Mouse (Mus musculus) embryonic facial prominence, embryonic 13.5 days (tissue): ENCODE results near the gene Fuom. TPM values are rescaled to one million over a fixed set of nuclear protein-coding genes. Genes with fewer than 3 reads are reported as not detected.
"Not testable (repeated sequence)": the region's sequence is repeated elsewhere in the genome, so short reads cannot be mapped to it uniquely, and the experiment has no call there.

Source experiments
- ATAC-seq: fragments of 200-750 bp; cut with Nextera tagmentation; 2 replicates; pipeline ENCODE4 v1.8.0; 2017; ENCODE audit warnings: low read depth; ENCODE audit not compliant: insufficient number of reproducible peaks, insufficient read depth, low FRiP score, low TSS enrichment
- H3K27ac ChIP-seq: fragments of 300-500 bp; sonication (generic); 2 replicates; pipeline ENCODE4 v1.5.1; 2015; ENCODE audit warnings: moderate library complexity, mild to moderate bottlenecking, inconsistent platforms
- H3K27me3 ChIP-seq: fragments of 300-500 bp; sonication (generic); 2 replicates; pipeline ENCODE4 v1.6.1; 2015; ENCODE audit warnings: mild to moderate bottlenecking, inconsistent platforms
- H3K36me3 ChIP-seq: fragments of 300-500 bp; sonication (generic); 2 replicates; pipeline ENCODE4 v1.6.1; 2015; ENCODE audit warnings: mild to moderate bottlenecking, inconsistent platforms
- H3K4me1 ChIP-seq: fragments of 300-500 bp; sonication (generic); 2 replicates; pipeline ENCODE4 v1.6.1; 2015; ENCODE audit warnings: inconsistent platforms
- H3K4me2 ChIP-seq: fragments of 300-500 bp; sonication (generic); 2 replicates; pipeline ENCODE4 v1.6.1; 2015; ENCODE audit warnings: moderate library complexity, mild to moderate bottlenecking, inconsistent platforms
- H3K4me3 ChIP-seq: fragments of 300-500 bp; sonication (generic); 2 replicates; pipeline ENCODE4 v1.5.1; 2015; ENCODE audit warnings: mild to moderate bottlenecking, inconsistent platforms
- H3K9ac ChIP-seq: fragments of 300-500 bp; sonication (generic); 2 replicates; pipeline ENCODE4 v1.6.1; 2015; ENCODE audit warnings: mild to moderate bottlenecking, inconsistent platforms
- H3K9me3 ChIP-seq: fragments of 300-500 bp; sonication (generic); 2 replicates; pipeline ENCODE4 v1.6.1; 2016; ENCODE audit warnings: inconsistent platforms
- WGBS: fragments of 180-500 bp; shearing (Covaris S2); methylation state at CpG from one replicate; pipeline ENCODE4 v1.1.7; 2015; ENCODE audit warnings: mixed read lengths; 5-methylcytosine and 5-hydroxymethylcytosine counted together
- polyA plus RNA-seq: library from polyadenylated mRNA; unstranded; fragments of >200 nt; fragmentation: Nextera tagmentation; extraction: Ambion mirVana; gene quantifications from 2 replicates; pipeline ENCODE4 v1.2.1, GENCODE M21; 2015

Fuom gene
- 26.0 and 26.9 TPM in 2 replicates for polyA plus RNA-seq

GRCm38 (mm10) chr7:140101993-140102860, at the start of gene Fuom:
Gene Fuom, minus strand, starts transcription at chr7:140102441.
- Histone ChIP-seq H3K27ac (peak within 1 kb of the TSS; percentile 17; the same call in 1 of the 2 replicates), H3K4me2 (peak within 1 kb of the TSS; percentile 75)

GRCm38 (mm10) chr7:140144550-140144949, 42.3 kb upstream of the Fuom start:
- no peak overlapping the region for H3K27ac ChIP-seq
- no peak overlapping the region for H3K4me2 ChIP-seq
- no peaks in the 10 kb centered on the region for H3K9me3 ChIP-seq
- H3K36me3 ChIP-seq, result peaks cover 5% of the 10 kb centered on the region; the same call in 1 of the 2 replicates
- ATAC-seq, result no peak
- H3K4me3 ChIP-seq, result no peak overlapping the region
- H3K27me3 ChIP-seq, result no peaks in the 10 kb centered on the region
- H3K9ac ChIP-seq, result no peak overlapping the region
- 88% methylated on average over 4 of the region's 4 CpGs for WGBS
- H3K4me1 ChIP-seq, result no peaks in the 10 kb centered on the region

More at GRCm38 (mm10) chr7:140101993-140102860, at the start of gene Fuom:
- Histone ChIP-seq H3K9ac (peak within 1 kb of the TSS; percentile 69), H3K4me1 (peaks cover 17% of the 10 kb centered on the region), H3K36me3 (peaks cover 21% of the 10 kb centered on the region), H3K4me3 (peak within 1 kb of the TSS; percentile 46), H3K27me3 (no peaks in the 10 kb centered on the region), H3K9me3 (no peaks in the 10 kb centered on the region)
- 1% methylated on average over 30 of the region's 30 CpGs for WGBS
- ATAC-seq, result peak; percentile 87

- Histone ChIP-seq H3K4me1 (peaks cover 5% of the 10 kb centered on the region), H3K9me3 (no peaks in the 10 kb centered on the region), H3K4me3 (no peak overlapping the region), H3K27me3 (no peaks in the 10 kb centered on the region), H3K36me3 (no peaks in the 10 kb centered on the region), H3K4me2 (no peak overlapping the region), H3K27ac (no peak overlapping the region), H3K9ac (no peak overlapping the region)
- ATAC-seq, result no peak
- WGBS, result 6% methylated on average over 14 of the region's 14 CpGs
Observed at GRCm38 (mm10) chr7:140141350-140141749, 39.1 kb upstream of the Fuom start.

GRCm38 (mm10) chr7:140138021-140138310, 35.7 kb upstream of the Fuom start:
- peak overlapping the region; percentile 89 for H3K4me2 ChIP-seq
- H3K36me3 ChIP-seq, result peaks cover 8% of the 10 kb centered on the region
- H3K27ac ChIP-seq, result peak overlapping the region; percentile 79
- peak overlapping the region; percentile 86 for H3K4me3 ChIP-seq
- ATAC-seq, result no peak
- 0% methylated on average over 8 of the region's 8 CpGs for WGBS
- H3K9me3 ChIP-seq, result no peaks in the 10 kb centered on the region
- H3K9ac ChIP-seq, result peak overlapping the region; percentile 88
- no peaks in the 10 kb centered on the region for H3K27me3 ChIP-seq
- H3K4me1 ChIP-seq, result peaks cover 5% of the 10 kb centered on the region

- Histone ChIP-seq H3K4me1 (peaks cover 5% of the 10 kb centered on the region), H3K36me3 (peaks cover 8% of the 10 kb centered on the region), H3K27ac (peak within 1 kb of the TSS; percentile 79), H3K27me3 (no peaks in the 10 kb centered on the region), H3K9me3 (no peaks in the 10 kb centered on the region), H3K4me2 (peak within 1 kb of the TSS; percentile 89), H3K9ac (peak within 1 kb of the TSS; percentile 88), H3K4me3 (peak within 1 kb of the TSS; percentile 86)
- 2% methylated on average over 39 of the region's 39 CpGs for WGBS
- ATAC-seq, result peak; percentile 95
Observed at GRCm38 (mm10) chr7:140137135-140138020, 35.1 kb upstream of the Fuom start, which contains the start of gene Mtg1. Gene Mtg1, plus strand, starts transcription at chr7:140137564.

- 89% methylated on average over 5 of the region's 5 CpGs for WGBS
Observed at GRCm38 (mm10) chr7:140135106-140135770, 33.0 kb upstream of the Fuom start.

GRCm38 (mm10) chr7:140134033-140134432, 31.8 kb upstream of the Fuom start:
- whole genome bisulfite sequencing, result 86% methylated on average over 7 of the region's 7 CpGs
- H3K4me2 ChIP-seq, H3K27me3 ChIP-seq, H3K27ac ChIP-seq, H3K4me3 ChIP-seq, H3K9ac ChIP-seq, H3K4me1 ChIP-seq, ATAC-seq, H3K9me3 ChIP-seq: not testable (repeated sequence)
- H3K36me3 ChIP-seq, result peaks cover 26% of the 10 kb centered on the region

More at GRCm38 (mm10) chr7:140135106-140135770, 33.0 kb upstream of the Fuom start:
- no peak overlapping the region for H3K27ac ChIP-seq
- ATAC-seq, result no peak
- H3K9me3 ChIP-seq, result no peaks in the 10 kb centered on the region
- H3K4me2 ChIP-seq, result no peak overlapping the region
- peaks cover 15% of the 10 kb centered on the region for H3K36me3 ChIP-seq
- no peaks in the 10 kb centered on the region for H3K27me3 ChIP-seq
- peaks cover 5% of the 10 kb centered on the region for H3K4me1 ChIP-seq
- H3K9ac ChIP-seq, result no peak overlapping the region
- no peak overlapping the region for H3K4me3 ChIP-seq

GRCm38 (mm10) chr7:140132184-140132583, 29.9 kb upstream of the Fuom start:
- not testable (repeated sequence) for H3K9me3 ChIP-seq, H3K4me3 ChIP-seq, H3K27me3 ChIP-seq, H3K9ac ChIP-seq, H3K4me2 ChIP-seq, H3K27ac ChIP-seq, ATAC-seq, H3K4me1 ChIP-seq
- WGBS, result 84% methylated on average over 7 of the region's 7 CpGs
- H3K36me3 ChIP-seq, result peaks cover 26% of the 10 kb centered on the region

- Histone ChIP-seq H3K4me2 (no peak overlapping the region), H3K9me3 (no peaks in the 10 kb centered on the region), H3K27ac (no peak overlapping the region), H3K4me1 (peaks cover 10% of the 10 kb centered on the region), H3K9ac (no peak overlapping the region), H3K36me3 (peaks cover 19% of the 10 kb centered on the region), H3K4me3 (no peak overlapping the region), H3K27me3 (no peaks in the 10 kb centered on the region)
- 88% methylated on average over 2 of the region's 2 CpGs for WGBS
- no peak for ATAC-seq
Observed at GRCm38 (mm10) chr7:140127911-140128310, 25.7 kb upstream of the Fuom start.

GRCm38 (mm10) chr7:140126934-140127333, 24.7 kb upstream of the Fuom start:
- Histone ChIP-seq H3K9ac (0 out of 2 replicates have a peak overlapping the region, but pooled peaks have one; percentile 17), H3K27ac (no peak overlapping the region), H3K27me3 (no peaks in the 10 kb centered on the region), H3K4me2 (peak overlapping the region; percentile 32), H3K36me3 (peaks cover 19% of the 10 kb centered on the region), H3K4me3 (no peak overlapping the region), H3K9me3 (no peaks in the 10 kb centered on the region), H3K4me1 (peaks cover 10% of the 10 kb centered on the region)
- WGBS, result 81% methylated on average over 3 of the region's 3 CpGs
- ATAC-seq, result no peak

- Histone ChIP-seq H3K4me2 (peak overlapping the region; percentile 81), H3K4me3 (peak overlapping the region; percentile 75), H3K36me3 (peaks cover 19% of the 10 kb centered on the region), H3K27me3 (no peaks in the 10 kb centered on the region), H3K27ac (peak overlapping the region; percentile 57; the same call in 1 of the 2 replicates), H3K9me3 (no peaks in the 10 kb centered on the region), H3K4me1 (peaks cover 10% of the 10 kb centered on the region), H3K9ac (peak overlapping the region; percentile 84)
- WGBS, result 6% methylated on average over 5 of the region's 5 CpGs
- no peak for ATAC-seq
Observed at GRCm38 (mm10) chr7:140126022-140126350, 23.7 kb upstream of the Fuom start.
